Mouse (Mus musculus): ENCODE results near the gene Trnp1.

GRCm38 (mm10) chr4:133452433-133452832 lies 45.9 kb downstream of the Trnp1 start:
- TF ChIP-seq CTCF (IDR thresholded peaks at IDR 0.05; ENCODE audit: insufficient read depth, low read length) (0 out of 2 replicates have a peak, but pooled peaks have one; percentile 6), POLR2A (IDR thresholded peaks at IDR 0.05; ENCODE audit: borderline replicate concordance, extremely low read depth, low read depth, low read length) (no peak)
